Comparison of ENCODE assay signal across 40 mouse cellular contexts in the genomic region with DNA sequence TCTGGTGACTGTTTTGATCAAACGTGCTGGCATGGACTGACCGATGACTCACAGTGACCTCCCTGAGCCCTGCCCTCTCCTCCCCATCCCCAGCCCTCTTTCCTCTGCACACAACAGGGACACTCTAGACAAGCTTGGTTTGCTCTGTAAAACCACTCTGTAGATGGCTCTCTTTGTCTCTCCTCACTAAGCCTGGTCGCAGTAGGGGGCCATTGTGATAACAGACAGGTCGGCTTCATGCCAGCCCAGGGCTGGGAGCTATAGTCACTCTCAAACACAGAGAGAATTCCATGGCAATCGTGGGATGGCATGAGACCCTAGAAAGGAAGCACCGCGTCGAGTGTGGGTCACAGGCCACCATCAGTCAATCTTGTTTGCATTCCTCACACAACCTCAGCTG. TPM values are rescaled to one million over a fixed set of nuclear protein-coding genes. Genes with fewer than 3 reads are reported as not detected.
"Had no signal": no experiment of that assay in that cellular context is flagged by ENCODE, and none has a peak within 500 bp of the region (broad histone marks: within the 10 kb centered on the region; RNA-seq: fewer than 3 reads in every experiment).

No protein-coding gene starts in this region.

- H3K36me3 ChIP-seq: heart, embryonic 10.5 days; heart, embryonic 12.5 days; hindbrain, embryonic 10.5 days; hindbrain, embryonic 13.5 days; intestine, embryonic 15.5 days; limb, embryonic 13.5 days; limb, embryonic 15.5 days; liver, embryonic 12.5 days had no signal

- H3K9ac ChIP-seq: heart, embryonic 12.5 days; hindbrain, embryonic 13.5 days; intestine, embryonic 15.5 days; limb, embryonic 13.5 days; limb, embryonic 15.5 days; liver, embryonic 12.5 days had no signal

- H3K4me3 ChIP-seq: gastrocnemius, adult 2 months; heart, embryonic 10.5 days; heart, embryonic 12.5 days; hindbrain, embryonic 10.5 days; hindbrain, embryonic 13.5 days; intestine, embryonic 15.5 days; layer of hippocampus, adult 2 months; limb, embryonic 13.5 days; limb, embryonic 15.5 days; liver, embryonic 12.5 days had no signal

- H3K4me2 ChIP-seq: heart, embryonic 12.5 days; hindbrain, embryonic 13.5 days; intestine, embryonic 15.5 days; limb, embryonic 13.5 days; limb, embryonic 15.5 days; liver, embryonic 12.5 days had no signal

- H3K9me3 ChIP-seq: hindbrain, embryonic 13.5 days; intestine, embryonic 15.5 days; limb, embryonic 13.5 days; limb, embryonic 15.5 days had no signal

- H3K27ac ChIP-seq: gastrocnemius, adult 2 months; heart, embryonic 10.5 days; hindbrain, embryonic 10.5 days; hindbrain, embryonic 13.5 days; intestine, embryonic 15.5 days; layer of hippocampus, adult 2 months; limb, embryonic 13.5 days; limb, embryonic 15.5 days; liver, embryonic 12.5 days had no signal

- DNase-seq: gastrocnemius, adult 2 months; gastrocnemius, postnatal 10 days; gastrocnemius, postnatal 25 days; heart, adult 18-20 months; heart, postnatal 10 days; heart, postnatal 4 days; kidney, adult 18-20 months; kidney, adult 8-10 months; kidney, postnatal 10 days; kidney, postnatal 25 days; kidney, postnatal 4 days; layer of hippocampus, postnatal 36 days; left cerebral cortex, postnatal 4 days had no signal

- H3K27me3 ChIP-seq: intestine, embryonic 15.5 days; limb, embryonic 15.5 days; liver, embryonic 12.5 days had no signal

- H3K4me1 ChIP-seq: heart, embryonic 10.5 days; heart, embryonic 12.5 days; intestine, embryonic 15.5 days; limb, embryonic 13.5 days; limb, embryonic 15.5 days; liver, embryonic 12.5 days had no signal

- ATAC-seq: hindbrain, embryonic 16.5 days; inflammation-experienced regulatory T-cells, adult 6 months; intestine, embryonic 15.5 days; intestine, postnatal 0 days; liver, embryonic 12.5 days had no signal

RNA-seq across cellular contexts. Expression of gene Hmx1, which starts 51.6 kb away (rescaled TPM):
- total RNA-seq: gastrocnemius, adult 2 months; gastrocnemius, postnatal 10 days; gastrocnemius, postnatal 25 days; gastrocnemius, postnatal 4 days; granulocyte monocyte progenitor cell, adult 5-6 weeks; heart, adult 18-20 months; heart, adult 8-10 months; heart, postnatal 10 days; heart, postnatal 25 days; heart, postnatal 4 days; layer of hippocampus, adult 2 months; layer of hippocampus, postnatal 10 days; layer of hippocampus, postnatal 36 days; left cerebral cortex, adult 18-20 months; left cerebral cortex, adult 8-10 months; left cerebral cortex, postnatal 10 days; left cerebral cortex, postnatal 25 days; left cerebral cortex, postnatal 4 days; liver, adult 2 months had no signal
- polyA plus RNA-seq: frontal cortex, adult 2 months; heart, embryonic 12.5 days; heart, embryonic 14.5 days; heart, embryonic 16.5 days; inflammation-experienced regulatory T-cells, adult 6 months; intestine, postnatal 0 days; kidney, embryonic 14.5 days; kidney, embryonic 16.5 days; limb, embryonic 15.5 days; liver, adult 2 months had no signal
